Mouse (Mus musculus) myocyte (in vitro differentiated cells): ENCODE data around the gene Tmem89. TPM values are rescaled to one million over a fixed set of nuclear protein-coding genes. Genes with fewer than 3 reads are reported as not detected.

Experiments used
- H3K27me3 ChIP-seq: one replicate; pipeline ENCODE4 v1.6.1; 2011; ENCODE audit not compliant: control insufficient read depth, insufficient read depth, insufficient read length
- H3K36me3 ChIP-seq: one replicate; pipeline ENCODE4 v1.6.1; 2011; ENCODE audit not compliant: control insufficient read depth, insufficient read depth
- H3K4me2 ChIP-seq: one replicate; pipeline ENCODE4 v1.6.1; 2011; ENCODE audit warnings: low read depth, control low read depth
- H3K4me3 ChIP-seq: one replicate; pipeline ENCODE4 v1.5.1; 2011; ENCODE audit warnings: mild to moderate bottlenecking, control low read depth, moderate library complexity
- H3K79me2 ChIP-seq: one replicate; pipeline ENCODE4 v1.6.1; 2011; ENCODE audit not compliant: control insufficient read depth, insufficient read depth
- H3ac ChIP-seq: one replicate; pipeline ENCODE4 v1.6.1; 2011; ENCODE audit not compliant: control insufficient read depth, insufficient read length
- CEBPB ChIP-seq: IDR thresholded peaks from 2 replicates; pipeline ENCODE4 v1.6.1; 2011; ENCODE audit warnings: mild to moderate bottlenecking, moderate library complexity; ENCODE audit not compliant: poor library complexity, insufficient read depth, severe bottlenecking
- E2F4 ChIP-seq: IDR thresholded peaks from one replicate; pipeline ENCODE4 v1.6.1; 2011; ENCODE audit warnings: mild to moderate bottlenecking, control low read depth, moderate library complexity; ENCODE audit not compliant: insufficient read depth
- MAX ChIP-seq: IDR thresholded peaks from one replicate; pipeline ENCODE4 v1.6.1; 2011; ENCODE audit warnings: low read depth, mild to moderate bottlenecking, control low read depth
- MYOD1 ChIP-seq, 3 experiments: IDR thresholded peaks; one replicate each; pipeline ENCODE4 v1.6.1; 2011; ENCODE audit warnings: control low read depth in 2 of 3, low read depth in 2 of 3, mild to moderate bottlenecking in 2 of 3, moderate library complexity in 1 of 3; ENCODE audit not compliant: insufficient read length in 2 of 3, control insufficient read depth in 1 of 3
- MYOG ChIP-seq, 3 experiments: IDR thresholded peaks; one replicate each; pipeline ENCODE4 v1.6.1; 2011; ENCODE audit warnings: control low read depth in 2 of 3, low read depth in 2 of 3, mild to moderate bottlenecking in 2 of 3; ENCODE audit not compliant: insufficient read length in 2 of 3, control insufficient read depth in 1 of 3, insufficient read depth in 1 of 3
- POLR2A ChIP-seq: IDR thresholded peaks from one replicate; pipeline ENCODE4 v1.6.1; 2011; ENCODE audit warnings: low read depth, mild to moderate bottlenecking, control low read depth, moderate library complexity; ENCODE audit not compliant: insufficient read length
- POLR2AphosphoS2 ChIP-seq: IDR thresholded peaks from one replicate; pipeline ENCODE4 v1.6.1; 2011; ENCODE audit warnings: low read depth, control low read depth; ENCODE audit not compliant: insufficient read length
- REST ChIP-seq: IDR thresholded peaks from one replicate; pipeline ENCODE4 v1.6.1; 2011; ENCODE audit warnings: mild to moderate bottlenecking, control low read depth, moderate library complexity; ENCODE audit not compliant: insufficient read depth, insufficient read length
- SRF ChIP-seq: IDR thresholded peaks from one replicate; pipeline ENCODE4 v1.6.1; 2011; ENCODE audit warnings: low read depth; ENCODE audit not compliant: control insufficient read depth, insufficient read length
- TCF12 ChIP-seq: IDR thresholded peaks from one replicate; pipeline ENCODE4 v1.6.1; 2011; ENCODE audit warnings: mild to moderate bottlenecking, control low read depth; ENCODE audit not compliant: poor library complexity, insufficient read depth, severe bottlenecking
- TCF3 ChIP-seq: IDR thresholded peaks from one replicate; pipeline ENCODE4 v1.6.1; 2011; ENCODE audit warnings: low read depth, control low read depth; ENCODE audit not compliant: insufficient read length
- USF1 ChIP-seq: IDR thresholded peaks from one replicate; pipeline ENCODE4 v1.6.1; 2011; ENCODE audit warnings: low read depth, mild to moderate bottlenecking, control low read depth, moderate library complexity
- polyA plus RNA-seq: library from polyadenylated mRNA; unstranded; fragments of >200 nt; fragmentation: generic; extraction: Trizol; gene quantifications from one replicate; pipeline ENCODE4 v1.2.1, GENCODE M21; 2012; ENCODE audit warnings: missing spikeins

The Tmem89 gene
- not detected for polyA plus RNA-seq

- peaks cover 24% of the 10 kb centered on the region for H3K27me3 ChIP-seq
- H3K79me2 ChIP-seq = no peaks in the 10 kb centered on the region
- H3K4me2 ChIP-seq = no peak within 1 kb of the TSS
- no peak within 1 kb of the TSS for H3ac ChIP-seq
- TF ChIP-seq MAX = no peak
- TF ChIP-seq SRF = no peak
- no peak for TF ChIP-seq REST
- TF ChIP-seq TCF3 = no peak
- H3K36me3 ChIP-seq = no peaks in the 10 kb centered on the region
- no peak within 1 kb of the TSS for H3K4me3 ChIP-seq
Observed at GRCm38 (mm10) chr9:108914491-108914890, at the start of gene Tmem89. Gene Tmem89, plus strand, starts transcription at chr9:108914619.

- TF ChIP-seq CEBPB (no peak), REST (no peak), POLR2A (no peak), MAX (no peak), USF1 (no peak), TCF12 (no peak), MYOG (IDR thresholded peaks at IDR 0.05; ENCODE audit: control insufficient read depth in 1 of 3, insufficient read depth in 1 of 3, insufficient read length in 2 of 3, low read depth in 2 of 3) (no peak), SRF (no peak), MYOD1 (IDR thresholded peaks at IDR 0.05; ENCODE audit: control insufficient read depth in 1 of 3, insufficient read length in 2 of 3, low read depth in 2 of 3) (no peak), TCF3 (no peak), POLR2AphosphoS2 (no peak), E2F4 (no peak)
- no peaks in the 10 kb centered on the region for H3K79me2 ChIP-seq
- H3K4me3 ChIP-seq = no peak overlapping the region
- no peaks in the 10 kb centered on the region for H3K36me3 ChIP-seq
- no peak overlapping the region for H3K4me2 ChIP-seq
- no peak overlapping the region for H3ac ChIP-seq
- peaks cover 7% of the 10 kb centered on the region for H3K27me3 ChIP-seq
Observed at GRCm38 (mm10) chr9:108912308-108912707, 2.1 kb upstream of the Tmem89 start.

- Histone ChIP-seq H3K4me3 (no peak overlapping the region), H3K4me2 (no peak overlapping the region), H3K27me3 (peaks cover 15% of the 10 kb centered on the region), H3K36me3 (no peaks in the 10 kb centered on the region), H3K79me2 (no peaks in the 10 kb centered on the region), H3ac (no peak overlapping the region)
- TF ChIP-seq MYOG (IDR thresholded peaks at IDR 0.05; ENCODE audit: control insufficient read depth in 1 of 3, insufficient read depth in 1 of 3, insufficient read length in 2 of 3, low read depth in 2 of 3) = no peak
- TF ChIP-seq REST = no peak
- no peak for TF ChIP-seq TCF12
- no peak for TF ChIP-seq E2F4
- TF ChIP-seq MYOD1 (IDR thresholded peaks at IDR 0.05; ENCODE audit: control insufficient read depth in 1 of 3, insufficient read length in 2 of 3, low read depth in 2 of 3) = no peak
- no peak for TF ChIP-seq USF1
- TF ChIP-seq MAX = no peak
- no peak for TF ChIP-seq CEBPB
- TF ChIP-seq SRF = no peak
- TF ChIP-seq POLR2A = no peak
- TF ChIP-seq POLR2AphosphoS2 = no peak
Observed at GRCm38 (mm10) chr9:108913161-108913560, 1.3 kb upstream of the Tmem89 start.

- H3K79me2 ChIP-seq = no peaks in the 10 kb centered on the region
- H3K27me3 ChIP-seq = peaks cover 16% of the 10 kb centered on the region
- no peak overlapping the region for H3K4me2 ChIP-seq
- no peak overlapping the region for H3K4me3 ChIP-seq
- TF ChIP-seq POLR2A = no peak
- no peak for TF ChIP-seq TCF3
- TF ChIP-seq MYOD1 (IDR thresholded peaks at IDR 0.05; ENCODE audit: control insufficient read depth in 1 of 3, insufficient read length in 2 of 3, low read depth in 2 of 3) = no peak
- H3K36me3 ChIP-seq = no peaks in the 10 kb centered on the region
- H3ac ChIP-seq = no peak overlapping the region
Observed at GRCm38 (mm10) chr9:108913621-108914020, 798 bp upstream of the Tmem89 start.

GRCm38 (mm10) chr9:108925897-108926296, 11.5 kb downstream of the Tmem89 start:
- Histone ChIP-seq H3K4me2 (no peak overlapping the region), H3K4me3 (no peak overlapping the region), H3K79me2 (no peaks in the 10 kb centered on the region), H3K36me3 (no peaks in the 10 kb centered on the region), H3ac (no peak overlapping the region), H3K27me3 (peaks cover 57% of the 10 kb centered on the region)
- TF ChIP-seq POLR2A (no peak), CEBPB (peak; percentile 96), TCF3 (no peak), MYOG (IDR thresholded peaks at IDR 0.05; ENCODE audit: control insufficient read depth in 1 of 3, insufficient read depth in 1 of 3, insufficient read length in 2 of 3, low read depth in 2 of 3) (no peak), TCF12 (no peak), MYOD1 (IDR thresholded peaks at IDR 0.05; ENCODE audit: control insufficient read depth in 1 of 3, insufficient read length in 2 of 3, low read depth in 2 of 3) (no peak)
